Mouse (Mus musculus): ENCODE measurements around the gene Pop5. TPM values are rescaled to one million over a fixed set of nuclear protein-coding genes. Genes with fewer than 3 reads are reported as not detected.

Gene Pop5
- polyA plus RNA-seq, 1 experiment = 38.3 TPM

DNA sequence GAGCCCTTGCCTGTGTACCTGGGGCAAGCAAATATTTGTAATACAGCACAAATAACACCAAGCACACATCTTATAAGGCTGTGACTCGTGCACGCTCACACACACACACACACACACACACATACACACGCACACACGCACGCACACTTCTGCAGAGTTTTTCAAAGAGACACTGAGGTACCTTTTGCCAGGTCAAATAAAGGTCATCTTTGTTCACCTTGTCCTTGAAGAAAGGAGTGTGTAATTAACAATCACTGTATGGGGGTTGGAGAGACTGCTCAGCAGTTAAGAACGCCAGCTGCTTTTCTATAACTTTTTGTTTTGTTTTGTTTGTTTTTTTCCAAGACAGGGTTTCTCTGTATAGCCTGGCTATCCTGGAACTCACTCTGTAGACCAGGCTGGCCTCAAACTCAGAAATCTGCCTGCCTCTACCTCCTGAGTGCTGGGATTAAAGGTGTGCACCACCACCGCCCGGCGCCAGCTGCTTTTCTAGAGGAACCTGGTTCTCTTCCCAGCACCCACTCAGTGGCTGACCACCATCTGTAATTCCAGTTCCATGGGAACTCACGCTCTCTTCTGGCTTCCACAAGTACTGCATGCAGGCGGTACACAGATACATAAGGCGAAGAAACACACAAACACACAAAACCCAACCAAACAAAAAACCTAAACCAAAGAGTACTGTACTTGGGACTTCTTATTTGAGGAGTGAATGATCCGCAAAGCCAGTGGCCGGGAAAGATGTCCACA, 2.4 kb upstream of the Pop5 start:
- no peak overlapping the region for H3K4me3 ChIP-seq (ENCODE audit: insufficient read depth, low read length)
- H3K27ac ChIP-seq (ENCODE audit: insufficient read depth, low read depth, low read length) = no peak overlapping the region
- TF ChIP-seq POLR2A (IDR thresholded peaks at IDR 0.05; ENCODE audit: borderline replicate concordance, low read depth, low read length) (no peak), CTCF (IDR thresholded peaks at IDR 0.05; ENCODE audit: low read depth, low read length) (no peak)
- no peaks in the 10 kb centered on the region for H3K4me1 ChIP-seq (ENCODE audit: control insufficient read depth, insufficient read depth, low read length)

- TF ChIP-seq POLR2A (IDR thresholded peaks at IDR 0.05; ENCODE audit: borderline replicate concordance, low read depth, low read length) = no peak
- no peak for TF ChIP-seq CTCF (IDR thresholded peaks at IDR 0.05; ENCODE audit: low read depth, low read length)
- peaks cover 5% of the 10 kb centered on the region for H3K4me1 ChIP-seq (ENCODE audit: control insufficient read depth, insufficient read depth, low read length)
- H3K27ac ChIP-seq (ENCODE audit: insufficient read depth, low read depth, low read length) = no peak overlapping the region
- no peak overlapping the region for H3K4me3 ChIP-seq (ENCODE audit: insufficient read depth, low read length)
These were observed 1.1 kb upstream of the Pop5 start for GRCm38 (mm10) chr5:115234519-115234918.

DNA sequence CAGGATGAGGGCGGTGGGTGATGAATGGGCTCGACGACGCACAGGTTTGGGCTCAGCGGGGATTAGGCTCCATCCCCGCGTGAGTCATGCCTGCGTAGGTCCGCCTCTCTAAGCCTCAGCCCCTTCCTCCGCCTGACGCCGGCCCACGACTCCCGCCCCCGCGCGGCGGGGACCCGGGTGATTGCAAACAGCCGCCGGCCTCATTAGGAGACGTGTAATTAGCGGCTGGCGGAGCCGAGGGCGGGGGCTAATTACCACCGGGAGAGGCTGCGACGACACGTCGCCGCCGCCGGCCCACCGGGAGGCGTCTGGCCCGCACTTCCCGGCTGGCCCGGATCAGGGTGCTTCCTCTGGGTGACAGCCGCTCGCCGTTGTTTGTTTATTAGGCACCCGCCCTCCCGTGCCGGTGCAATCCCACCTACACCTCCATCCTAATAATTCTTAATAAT, 289 bp upstream of the Pop5 start:
- TF ChIP-seq CTCF (IDR thresholded peaks at IDR 0.05; ENCODE audit: low read depth, low read length) (no peak), POLR2A (IDR thresholded peaks at IDR 0.05; ENCODE audit: borderline replicate concordance, low read depth, low read length) (no peak)
- H3K27ac ChIP-seq (ENCODE audit: insufficient read depth, low read depth, low read length) = no peak overlapping the region
- peak overlapping the region; percentile 52 for H3K4me3 ChIP-seq (ENCODE audit: insufficient read depth, low read length)
- H3K4me1 ChIP-seq (ENCODE audit: control insufficient read depth, insufficient read depth, low read length) = peaks cover 5% of the 10 kb centered on the region

GRCm38 (mm10) chr5:115237803-115238728, 2.4 kb downstream of the Pop5 start:
- peak overlapping the region; percentile 74 for H3K4me3 ChIP-seq (ENCODE audit: insufficient read depth, low read length)
- peaks cover 5% of the 10 kb centered on the region for H3K4me1 ChIP-seq (ENCODE audit: control insufficient read depth, insufficient read depth, low read length)
- no peak for TF ChIP-seq CTCF (IDR thresholded peaks at IDR 0.05; ENCODE audit: low read depth, low read length)
- no peak for TF ChIP-seq POLR2A (IDR thresholded peaks at IDR 0.05; ENCODE audit: borderline replicate concordance, low read depth, low read length)
- peak overlapping the region; percentile 50 for H3K27ac ChIP-seq (ENCODE audit: insufficient read depth, low read depth, low read length)

GRCm38 (mm10) chr5:115238729-115239195, 3.1 kb downstream of the Pop5 start:
- Histone ChIP-seq H3K4me3 (ENCODE audit: insufficient read depth, low read length) (peak overlapping the region; percentile 74), H3K4me1 (ENCODE audit: control insufficient read depth, insufficient read depth, low read length) (peaks cover 5% of the 10 kb centered on the region), H3K27ac (ENCODE audit: insufficient read depth, low read depth, low read length) (no peak overlapping the region)
- TF ChIP-seq CTCF (IDR thresholded peaks at IDR 0.05; ENCODE audit: low read depth, low read length) = no peak
- no peak for TF ChIP-seq POLR2A (IDR thresholded peaks at IDR 0.05; ENCODE audit: borderline replicate concordance, low read depth, low read length)

GRCm38 (mm10) chr5:115240191-115240590, 4.6 kb downstream of the Pop5 start:
- TF ChIP-seq CTCF (IDR thresholded peaks at IDR 0.05; ENCODE audit: low read depth, low read length) (no peak), POLR2A (IDR thresholded peaks at IDR 0.05; ENCODE audit: borderline replicate concordance, low read depth, low read length) (no peak)
- H3K4me1 ChIP-seq (ENCODE audit: control insufficient read depth, insufficient read depth, low read length) = peaks cover 5% of the 10 kb centered on the region
- H3K27ac ChIP-seq (ENCODE audit: insufficient read depth, low read depth, low read length) = no peak overlapping the region
- no peak overlapping the region for H3K4me3 ChIP-seq (ENCODE audit: insufficient read depth, low read length)

- H3K4me3 ChIP-seq (ENCODE audit: insufficient read depth, low read length) = no peak overlapping the region
- peaks cover 6% of the 10 kb centered on the region for H3K4me1 ChIP-seq (ENCODE audit: control insufficient read depth, insufficient read depth, low read length)
- H3K27ac ChIP-seq (ENCODE audit: insufficient read depth, low read depth, low read length) = no peak overlapping the region
- TF ChIP-seq POLR2A (IDR thresholded peaks at IDR 0.05; ENCODE audit: borderline replicate concordance, low read depth, low read length) (no peak), CTCF (IDR thresholded peaks at IDR 0.05; ENCODE audit: low read depth, low read length) (no peak)
These were observed 19.8 kb downstream of the Pop5 start for GRCm38 (mm10) chr5:115255472-115255871.

DNA sequence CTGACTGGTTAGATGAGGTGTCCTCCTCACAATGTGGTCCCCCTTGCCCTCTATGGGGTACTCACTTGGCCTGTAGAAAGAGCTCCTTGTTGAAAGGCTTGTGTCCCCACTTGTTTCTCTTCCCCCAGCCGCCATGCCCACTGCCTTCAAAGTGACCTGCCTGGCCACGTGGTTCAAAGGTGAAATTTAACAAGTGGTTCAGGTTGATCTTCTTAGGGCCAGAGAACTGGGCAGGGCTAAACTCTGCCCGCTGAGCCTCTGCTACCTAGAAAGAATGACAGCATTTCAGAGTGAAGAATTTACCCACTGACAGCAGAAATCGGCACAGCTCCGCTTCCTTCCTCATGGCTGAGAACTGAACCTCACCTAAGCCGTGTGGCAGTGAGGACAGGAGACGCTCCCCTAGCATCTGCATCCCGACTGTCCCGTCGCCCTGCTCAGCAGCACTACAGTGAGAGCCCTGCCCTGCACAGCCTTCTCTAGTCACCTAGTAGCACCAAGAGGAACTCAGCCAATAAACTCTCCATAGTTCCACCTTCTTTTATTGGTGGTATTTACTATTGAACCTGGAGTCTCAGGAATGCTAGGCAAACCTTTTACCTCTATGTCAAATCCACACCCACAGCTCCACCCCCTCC, 21.4 kb downstream of the Pop5 start:
- Histone ChIP-seq H3K4me1 (ENCODE audit: control insufficient read depth, insufficient read depth, low read length) (peaks cover 14% of the 10 kb centered on the region), H3K27ac (ENCODE audit: insufficient read depth, low read depth, low read length) (no peak overlapping the region), H3K4me3 (ENCODE audit: insufficient read depth, low read length) (no peak overlapping the region)
- TF ChIP-seq POLR2A (IDR thresholded peaks at IDR 0.05; ENCODE audit: borderline replicate concordance, low read depth, low read length) (no peak), CTCF (IDR thresholded peaks at IDR 0.05; ENCODE audit: low read depth, low read length) (no peak)

DNA sequence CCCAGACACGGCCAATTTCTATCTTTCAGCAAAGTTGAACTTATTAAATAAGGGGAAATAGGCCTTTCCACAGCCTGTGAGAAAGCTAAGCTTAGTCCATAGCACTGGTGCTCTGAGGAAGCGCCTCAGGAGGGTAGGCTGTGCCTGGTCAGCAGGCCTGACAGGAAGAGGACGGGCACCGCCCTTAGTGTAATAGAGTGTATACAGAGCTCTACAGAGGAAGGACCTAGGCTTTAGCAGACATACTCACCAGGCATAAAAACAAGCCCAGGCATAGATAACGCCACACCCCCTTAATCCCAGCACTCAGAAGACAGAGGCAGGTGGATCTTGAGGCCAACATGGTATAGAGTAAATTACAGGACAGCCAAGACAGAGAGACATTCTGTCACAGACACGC, 24.7 kb downstream of the Pop5 start:
- peak overlapping the region; percentile 79 for H3K27ac ChIP-seq (ENCODE audit: insufficient read depth, low read depth, low read length)
- H3K4me1 ChIP-seq (ENCODE audit: control insufficient read depth, insufficient read depth, low read length) = peaks cover 20% of the 10 kb centered on the region
- H3K4me3 ChIP-seq (ENCODE audit: insufficient read depth, low read length) = no peak overlapping the region
- no peak for TF ChIP-seq CTCF (IDR thresholded peaks at IDR 0.05; ENCODE audit: low read depth, low read length)
- TF ChIP-seq POLR2A (IDR thresholded peaks at IDR 0.05; ENCODE audit: borderline replicate concordance, low read depth, low read length) = no peak

Data from bone marrow macrophage, adult 2 months (primary cell).